Mouse (Mus musculus) mammary gland, adult 2 months (tissue): ENCODE results near the gene Hprt. TPM values are rescaled to one million over a fixed set of nuclear protein-coding genes. Genes with fewer than 3 reads are reported as not detected.

Experiments
- polyA plus RNA-seq: library from polyadenylated mRNA; depleted of rRNA; stranded (reverse); fragments of >200 nt; gene quantifications from 2 replicates; pipeline ENCODE4 v1.2.3, GENCODE M21; 2012; ENCODE audit warnings: low replicate concordance; rRNA removed

Hprt gene
- 8.0 and 14.6 TPM in 2 replicates for polyA plus RNA-seq

DNA sequence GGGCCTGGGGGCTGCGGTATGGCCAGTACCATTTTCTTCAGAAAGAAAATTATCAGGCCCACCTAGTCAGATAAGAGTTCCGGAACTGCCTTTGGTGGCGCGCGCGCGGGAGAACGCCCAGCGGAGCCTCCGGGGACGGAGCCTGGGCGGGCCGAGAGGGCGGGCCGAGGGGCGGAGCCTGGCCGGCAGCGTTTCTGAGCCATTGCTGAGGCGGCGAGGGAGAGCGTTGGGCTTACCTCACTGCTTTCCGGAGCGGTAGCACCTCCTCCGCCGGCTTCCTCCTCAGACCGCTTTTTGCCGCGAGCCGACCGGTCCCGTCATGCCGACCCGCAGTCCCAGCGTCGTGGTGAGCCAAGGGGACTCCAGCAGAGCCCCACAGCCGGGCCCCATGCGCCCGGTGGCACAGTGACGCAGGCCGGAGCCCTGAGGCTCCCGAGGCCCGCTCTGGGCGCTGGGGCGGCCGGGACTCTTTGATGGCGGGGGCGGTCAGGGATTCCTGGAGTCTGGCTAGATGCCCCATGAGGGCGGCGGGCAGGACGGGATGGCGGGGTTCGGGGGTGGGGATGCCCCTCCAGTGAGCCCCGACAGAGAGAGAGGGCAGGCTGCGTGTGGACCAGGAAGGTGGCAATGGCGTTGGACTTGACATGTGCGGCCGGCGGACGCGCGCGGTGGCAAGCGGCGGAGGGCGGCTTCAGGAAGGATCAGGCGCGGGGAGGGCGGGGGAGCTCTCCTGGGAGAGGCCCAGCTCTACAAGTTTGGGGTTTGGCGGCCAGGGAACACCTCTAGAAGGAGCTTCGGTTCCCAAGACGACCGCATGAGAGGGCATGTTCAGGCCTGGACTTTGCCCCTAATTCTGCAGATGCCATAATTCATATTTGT, at the start of gene Hprt:
Gene Hprt (plus strand): TSS at position 233 of the 879 bp plus-strand sequence.

Other genes with a start within 250 kb of the Hprt start
- 0.10 TPM in 1 of 2 replicates, not detected in the other for gene Ccdc160, start 196.9 kb upstream of the Hprt start, polyA plus RNA-seq
- 0.81 and 2.5 TPM in 2 replicates for gene Phf6, start 75.9 kb upstream of the Hprt start, polyA plus RNA-seq